Mouse (Mus musculus): ENCODE results near the gene Gm17651. TPM values are rescaled to one million over a fixed set of nuclear protein-coding genes. Genes with fewer than 3 reads are reported as not detected.

Gene Gm17651
- polyA plus RNA-seq, 1 experiment, result not detected

DNA sequence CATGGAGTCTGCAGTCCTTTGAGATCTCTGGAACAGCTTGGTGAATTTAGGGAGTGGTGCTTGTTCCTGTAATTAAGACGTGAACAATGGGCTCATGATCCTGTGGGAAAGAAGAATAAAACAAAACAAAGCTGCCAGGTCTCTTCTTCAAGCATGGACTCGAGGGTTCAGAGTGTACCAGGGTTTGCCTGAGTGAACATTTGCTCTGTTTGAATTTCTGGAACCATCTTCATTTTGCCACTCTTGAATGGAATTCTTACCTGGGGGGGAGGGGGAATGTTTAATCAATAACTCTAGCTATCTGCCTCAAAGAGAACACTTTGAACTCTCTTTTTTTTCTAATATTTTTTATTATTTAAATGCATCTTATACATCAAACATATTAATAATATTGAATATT is 49.9 kb downstream of the Gm17651 start:
- no peak for TF ChIP-seq CTCF (IDR thresholded peaks at IDR 0.05; ENCODE audit: borderline replicate concordance, extremely low read depth, insufficient read depth, insufficient read length)
- no peak for TF ChIP-seq POLR2A (IDR thresholded peaks at IDR 0.05; ENCODE audit: borderline replicate concordance, extremely low read depth, insufficient read depth, insufficient read length, poor library complexity, severe bottlenecking)
- DNase-seq (ENCODE audit: low read depth), result no peak

Other genes with a start within 250 kb of the Gm17651 start
- gene Chd1l, start 64.5 kb downstream of the Gm17651 start, polyA plus RNA-seq (2012; rRNA removed), result 5.5 and 5.9 TPM in 2 replicates
- gene Fmo5, start 45.9 kb downstream of the Gm17651 start, polyA plus RNA-seq (2012; rRNA removed), result 0.57 and 0.66 TPM in 2 replicates
- gene Prkab2, start 16.5 kb downstream of the Gm17651 start, polyA plus RNA-seq (2012; rRNA removed), result 17.3 and 18.4 TPM in 2 replicates
- gene Pde4dip, start 214.0 kb upstream of the Gm17651 start, polyA plus RNA-seq (2012; rRNA removed), result 44.3 and 69.0 TPM in 2 replicates
- gene Sec22b, start 226.5 kb upstream of the Gm17651 start, polyA plus RNA-seq (2012; rRNA removed), result 51.2 and 53.4 TPM in 2 replicates